Mouse (Mus musculus) CD4-positive, CD25-positive, alpha-beta regulatory T cell (primary cell): ENCODE data around the gene Ppp1r32. TPM values are rescaled to one million over a fixed set of nuclear protein-coding genes. Genes with fewer than 3 reads are reported as not detected.

Source experiments
- polyA plus RNA-seq: library from polyadenylated mRNA; unstranded; fragments of 100-300 nt; shearing (Covaris generic); gene quantifications from one replicate; pipeline ENCODE4 v1.2.1, GENCODE M21; 2017

The Ppp1r32 gene
- polyA plus RNA-seq = 0.26 TPM

DNA sequence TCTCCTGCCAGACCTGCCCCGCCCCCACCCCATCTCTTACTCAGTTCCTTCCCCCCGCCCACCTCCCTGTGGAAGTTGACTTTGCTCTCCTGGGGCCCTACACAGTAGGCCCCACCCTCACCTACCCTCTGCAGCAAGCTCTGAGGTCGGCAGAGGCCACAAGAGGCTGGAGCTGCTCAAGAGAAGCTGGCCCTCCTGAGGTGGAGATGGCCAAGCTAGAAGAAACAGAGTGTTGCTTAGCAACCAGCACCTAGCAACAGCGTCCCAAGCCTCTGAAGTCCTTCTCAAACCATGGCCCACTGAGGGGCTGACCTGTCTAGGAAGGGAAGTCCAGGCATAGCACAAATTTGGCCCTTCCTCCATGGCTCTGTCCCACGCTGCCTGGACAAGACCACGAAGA is at the start of gene Ppp1r32:
Ppp1r32 (minus strand) TSS at position 226 of the 400 bp plus-strand sequence.

DNA sequence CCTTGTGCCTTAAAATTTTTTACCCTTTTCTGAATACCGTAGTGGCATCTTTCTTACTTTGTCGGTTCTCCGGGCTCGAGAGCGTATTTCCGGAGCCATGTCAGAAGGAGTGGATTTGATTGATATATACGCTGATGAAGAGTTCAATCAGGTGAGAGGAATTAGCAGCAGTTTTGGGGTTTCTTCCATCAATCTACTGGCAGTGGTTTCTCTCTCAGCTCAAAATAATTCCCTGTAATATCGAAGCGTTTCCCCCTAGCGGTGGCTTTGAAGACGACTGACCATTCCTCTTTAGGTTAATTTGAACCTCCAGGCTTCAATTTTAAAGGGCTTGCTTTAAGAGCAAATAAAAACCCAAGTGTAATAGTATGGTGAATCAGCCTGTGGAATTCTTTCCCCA is 43.2 kb upstream of the Ppp1r32 start, which contains the start of gene Sdhaf2:
Sdhaf2 (minus strand) TSS at position 233 of the 400 bp plus-strand sequence.

DNA sequence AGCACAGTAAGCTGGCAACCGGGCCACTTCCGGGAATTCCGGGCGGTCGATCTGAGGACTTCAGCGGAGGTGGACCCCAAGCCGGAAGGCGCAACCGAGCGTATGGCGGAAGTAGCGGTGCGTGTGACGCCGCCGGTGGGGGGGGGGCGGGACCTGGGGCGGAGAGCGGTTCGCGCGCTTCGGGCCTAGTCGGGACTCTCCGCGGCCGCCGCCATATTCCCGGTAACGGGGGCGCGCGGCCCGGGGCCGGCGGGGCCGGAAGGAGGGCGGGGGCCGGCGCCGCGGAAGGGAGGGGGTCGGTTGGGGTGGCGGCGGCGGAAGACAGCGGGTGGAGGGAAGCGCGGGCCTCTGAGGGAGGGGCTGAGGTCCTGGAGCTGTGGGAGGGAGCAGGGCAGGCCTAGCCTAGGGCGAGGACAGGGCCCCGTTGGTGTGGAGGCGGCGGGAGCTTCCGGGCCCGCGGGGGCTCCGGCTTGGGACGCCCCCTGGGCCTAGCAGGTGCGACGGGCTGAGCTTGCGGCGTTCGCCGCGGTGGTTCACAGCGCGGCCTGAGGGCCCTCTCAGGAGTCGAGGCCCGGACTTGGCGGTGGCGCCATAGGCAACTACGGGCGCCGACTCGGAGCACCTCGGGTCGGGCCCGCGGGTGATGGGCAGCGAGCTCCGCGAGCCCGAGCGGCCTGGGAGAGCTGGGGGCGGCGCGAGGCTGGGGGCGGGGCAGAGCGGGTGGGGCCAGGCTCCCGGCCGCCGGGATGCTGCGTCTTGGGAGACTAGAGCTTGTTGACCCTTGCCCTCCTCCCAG is 42.6 kb upstream of the Ppp1r32 start, which contains the start of gene Cpsf7:
Cpsf7 (plus strand) TSS at position 161 of the 796 bp plus-strand sequence.

DNA sequence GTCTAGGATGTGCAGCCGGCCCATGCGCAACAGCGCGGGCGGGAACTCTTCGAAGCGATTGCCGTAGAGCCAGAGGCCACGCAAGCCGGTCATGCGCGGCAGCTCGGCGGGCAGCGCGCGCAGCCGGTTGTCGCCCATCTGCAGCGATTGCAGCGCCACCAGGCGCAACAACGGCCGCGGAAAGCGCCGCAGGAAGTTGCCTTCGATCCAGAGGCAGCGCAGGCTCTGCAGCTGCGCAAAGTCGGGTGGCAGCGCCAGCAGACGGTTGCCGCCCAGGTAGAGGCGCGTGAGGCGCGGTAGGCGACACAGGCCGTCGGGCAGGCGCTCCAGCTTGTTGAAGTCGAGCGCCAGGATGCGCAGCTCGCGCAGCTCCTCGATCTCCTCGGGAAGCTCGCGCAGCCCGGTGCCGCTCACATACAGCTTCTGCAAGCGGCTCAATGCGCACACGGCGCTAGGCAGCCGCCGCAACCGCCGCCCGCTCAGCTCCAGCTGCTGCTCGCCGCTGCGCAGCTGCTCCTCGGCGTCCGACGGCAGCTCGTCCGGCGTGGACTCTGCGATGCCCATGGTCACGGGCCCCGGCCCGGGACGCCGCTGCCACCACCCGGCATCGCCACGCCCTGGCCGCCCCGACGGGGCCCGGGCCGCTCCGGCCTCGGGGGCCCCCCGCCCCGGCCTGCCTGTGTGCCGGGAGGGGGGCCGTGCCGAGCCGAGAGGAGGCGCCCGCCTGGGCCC is 25.8 kb downstream of the Ppp1r32 start, which contains the start of gene Lrrc10b:
Lrrc10b (minus strand) TSS at position 722 of the 732 bp plus-strand sequence.

Other genes starting within 250 kb of the Ppp1r32 start
- 0.07 TPM for gene Myrf, start 242.2 kb downstream of the Ppp1r32 start, polyA plus RNA-seq
- gene Dagla, start 178.1 kb downstream of the Ppp1r32 start, polyA plus RNA-seq = 0.10 TPM
- gene Syt7, start 93.8 kb downstream of the Ppp1r32 start, polyA plus RNA-seq = 0.05 TPM
- gene Lrrc10b, start 25.5 kb downstream of the Ppp1r32 start, polyA plus RNA-seq = not detected
- 33.2 TPM for gene Cpsf7, start 42.3 kb upstream of the Ppp1r32 start, polyA plus RNA-seq
- 86.7 TPM for gene Sdhaf2, start 43.2 kb upstream of the Ppp1r32 start, polyA plus RNA-seq
- 9.6 TPM for gene Tmem216, start 73.3 kb upstream of the Ppp1r32 start, polyA plus RNA-seq
- gene Cyb561a3, start 94.2 kb upstream of the Ppp1r32 start, polyA plus RNA-seq = 42.7 TPM
- gene Tmem138, start 94.4 kb upstream of the Ppp1r32 start, polyA plus RNA-seq = 19.3 TPM
- gene Ddb1, start 122.4 kb upstream of the Ppp1r32 start, polyA plus RNA-seq = 165 TPM
- 9.3 TPM for gene Tkfc, start 122.7 kb upstream of the Ppp1r32 start, polyA plus RNA-seq
- not detected for gene Vwce, start 151.3 kb upstream of the Ppp1r32 start, polyA plus RNA-seq
- not detected for gene Pga5, start 195.1 kb upstream of the Ppp1r32 start, polyA plus RNA-seq
- gene Vps37c, start 205.8 kb upstream of the Ppp1r32 start, polyA plus RNA-seq = 24.2 TPM